Mouse (Mus musculus) liver, postnatal 0 days (tissue): ENCODE results near the gene Sh3d19. TPM values are rescaled to one million over a fixed set of nuclear protein-coding genes. Genes with fewer than 3 reads are reported as not detected.

Experiments used
- ATAC-seq: fragments of 200-750 bp; cut with Nextera tagmentation; 2 replicates; pipeline ENCODE4 v1.8.0; 2017; ENCODE audit warnings: mild to moderate bottlenecking, moderate library complexity
- DNase-seq: peaks from one replicate; pipeline ENCODE4 v3.0.0-alpha.2; 2016
- H3K27ac ChIP-seq: fragments of 300-500 bp; sonication (generic); 2 replicates; pipeline ENCODE4 v1.5.1; 2014; ENCODE audit warnings: antibody characterized with exemption, moderate library complexity, mild to moderate bottlenecking, low read depth
- H3K27me3 ChIP-seq: fragments of 300-500 bp; sonication (generic); 2 replicates; pipeline ENCODE4 v1.6.1; 2014; ENCODE audit warnings: low read length, control low read depth, mixed read lengths; ENCODE audit not compliant: insufficient read depth
- H3K36me3 ChIP-seq: fragments of 300-500 bp; sonication (generic); replicated peaks from 2 replicates; pipeline ENCODE4 v1.6.1; 2014; ENCODE audit warnings: mild to moderate bottlenecking, control low read depth, low read length, moderate library complexity, mixed read lengths; ENCODE audit not compliant: insufficient read depth
- H3K4me1 ChIP-seq: fragments of 300-500 bp; sonication (generic); 2 replicates; pipeline ENCODE4 v1.6.1; 2014; ENCODE audit warnings: antibody characterized with exemption, mild to moderate bottlenecking, control low read depth; ENCODE audit not compliant: insufficient read depth
- H3K4me2 ChIP-seq: fragments of 300-500 bp; sonication (generic); 2 replicates; pipeline ENCODE4 v1.6.1; 2014; ENCODE audit warnings: low read depth, mild to moderate bottlenecking, low read length, moderate library complexity, mixed read lengths
- H3K4me3 ChIP-seq: fragments of 300-500 bp; sonication (generic); 2 replicates; pipeline ENCODE4 v1.5.1; 2014; ENCODE audit warnings: low read depth, low read length
- H3K9ac ChIP-seq: fragments of 300-500 bp; sonication (generic); replicated peaks from 2 replicates; pipeline ENCODE4 v1.6.1; 2014; ENCODE audit warnings: mild to moderate bottlenecking, moderate library complexity
- H3K9me3 ChIP-seq: fragments of 300-500 bp; sonication (generic); 2 replicates; pipeline ENCODE4 v1.6.1; 2016; ENCODE audit warnings: mild to moderate bottlenecking, control low read depth, low read length, mixed read lengths
- CTCF ChIP-seq: sonication (generic); IDR thresholded peaks from 2 replicates; pipeline ENCODE4 v1.5.1; 2016; ENCODE audit warnings: antibody characterized with exemption, low read depth
- EP300 ChIP-seq: IDR thresholded peaks from 2 replicates; pipeline ENCODE4 v1.6.1; 2016; ENCODE audit warnings: antibody characterized with exemption, low read depth, mild to moderate bottlenecking
- WGBS: fragments of 180-500 bp; shearing (Covaris S2); extraction: QIAGEN DNeasy Blood & Tissue Kit; methylation state at CpG from one replicate; pipeline ENCODE4 v1.1.7; 2014; ENCODE audit not compliant: insufficient replicate concordance; 5-methylcytosine and 5-hydroxymethylcytosine counted together
- polyA plus RNA-seq: library from polyadenylated mRNA; unstranded; fragments of >200 nt; fragmentation: Nextera tagmentation; extraction: Ambion mirVana; gene quantifications from 2 replicates; pipeline ENCODE4 v1.2.1, GENCODE M21; 2015

Sh3d19 gene
- polyA plus RNA-seq, 1 experiment from 2014 or later: 11.4 TPM

GRCm38 (mm10) chr3:86083051-86083450 is 112.1 kb downstream of the Sh3d19 start:
- H3K4me3 ChIP-seq: no peak overlapping the region
- no peak overlapping the region for H3K27ac ChIP-seq
- no peak overlapping the region for H3K9ac ChIP-seq
- no peak for TF ChIP-seq CTCF
- TF ChIP-seq EP300: no peak
- H3K4me2 ChIP-seq: no peak overlapping the region
- DNase-seq (no peak), ATAC-seq (no peak)
- no peaks in the 10 kb centered on the region for H3K27me3 ChIP-seq
- H3K36me3 ChIP-seq: peaks cover 2% of the 10 kb centered on the region; the same call in 1 of the 2 replicates
- H3K9me3 ChIP-seq: no peaks in the 10 kb centered on the region
- H3K4me1 ChIP-seq: no peaks in the 10 kb centered on the region
- WGBS: 88% methylated on average over 8 of the region's 8 CpGs

GRCm38 (mm10) chr3:86085001-86085400 is 114.1 kb downstream of the Sh3d19 start:
- DNase-seq: no peak
- no peak for ATAC-seq
- Histone ChIP-seq H3K9ac (no peak overlapping the region), H3K4me1 (no peaks in the 10 kb centered on the region), H3K9me3 (no peaks in the 10 kb centered on the region), H3K4me2 (no peak overlapping the region), H3K27ac (no peak overlapping the region), H3K4me3 (no peak overlapping the region), H3K27me3 (no peaks in the 10 kb centered on the region), H3K36me3 (peaks cover 2% of the 10 kb centered on the region; the same call in 1 of the 2 replicates)
- TF ChIP-seq CTCF: no peak
- no peak for TF ChIP-seq EP300
- WGBS: 93% methylated on average over 19 of the region's 19 CpGs

- no peak overlapping the region for H3K9ac ChIP-seq
- ATAC-seq (no peak), DNase-seq (no peak)
- no peaks in the 10 kb centered on the region for H3K9me3 ChIP-seq
- 72% methylated on average over 3 of the region's 3 CpGs for WGBS
- no peak overlapping the region for H3K27ac ChIP-seq
- no peak overlapping the region for H3K4me3 ChIP-seq
- no peak overlapping the region for H3K4me2 ChIP-seq
- H3K36me3 ChIP-seq: peaks cover 2% of the 10 kb centered on the region; the same call in 1 of the 2 replicates
- H3K27me3 ChIP-seq: no peaks in the 10 kb centered on the region
- H3K4me1 ChIP-seq: no peaks in the 10 kb centered on the region
- TF ChIP-seq EP300 (no peak), CTCF (no peak)
Measured at GRCm38 (mm10) chr3:86087872-86088271, 117.0 kb downstream of the Sh3d19 start.

GRCm38 (mm10) chr3:86093213-86093845 is 122.4 kb downstream of the Sh3d19 start:
- Histone ChIP-seq H3K4me1 (no peaks in the 10 kb centered on the region), H3K36me3 (0 out of 2 replicates have a peak, but pooled peaks cover 2% of the 10 kb centered on the region), H3K9me3 (no peaks in the 10 kb centered on the region), H3K27me3 (no peaks in the 10 kb centered on the region), H3K4me3 (no peak overlapping the region), H3K27ac (no peak overlapping the region), H3K9ac (no peak overlapping the region), H3K4me2 (no peak overlapping the region)
- 83% methylated on average over 6 of the region's 6 CpGs for WGBS
- ATAC-seq (no peak), DNase-seq (no peak)
- TF ChIP-seq EP300 (no peak), CTCF (no peak)

DNA sequence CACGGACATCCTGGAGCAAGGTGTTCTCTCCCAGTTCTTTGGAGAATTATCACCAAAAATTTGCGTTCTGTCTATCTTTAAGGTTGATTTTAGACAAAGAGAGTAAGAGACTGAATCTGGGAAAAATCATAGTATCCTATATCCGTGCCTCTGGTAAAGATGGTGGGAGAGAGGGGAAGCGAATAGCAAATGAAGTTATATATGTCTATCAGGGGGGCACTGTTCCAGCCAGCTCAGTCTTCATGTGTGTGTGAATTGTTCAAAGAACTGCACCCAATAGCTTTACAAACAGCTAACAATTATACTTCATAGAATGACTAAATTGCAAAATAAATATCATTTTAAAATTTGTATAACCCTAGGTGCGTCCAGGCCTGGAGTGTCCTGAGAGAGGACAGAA is 123.0 kb downstream of the Sh3d19 start:
- WGBS: 83% methylated on average over 5 of the region's 5 CpGs
- Histone ChIP-seq H3K4me3 (no peak overlapping the region), H3K27me3 (no peaks in the 10 kb centered on the region), H3K27ac (no peak overlapping the region), H3K9me3 (no peaks in the 10 kb centered on the region), H3K9ac (no peak overlapping the region), H3K4me2 (no peak overlapping the region), H3K4me1 (no peaks in the 10 kb centered on the region), H3K36me3 (0 out of 2 replicates have a peak, but pooled peaks cover 2% of the 10 kb centered on the region)
- DNase-seq (no peak), ATAC-seq (no peak)
- TF ChIP-seq EP300 (no peak), CTCF (no peak)

DNA sequence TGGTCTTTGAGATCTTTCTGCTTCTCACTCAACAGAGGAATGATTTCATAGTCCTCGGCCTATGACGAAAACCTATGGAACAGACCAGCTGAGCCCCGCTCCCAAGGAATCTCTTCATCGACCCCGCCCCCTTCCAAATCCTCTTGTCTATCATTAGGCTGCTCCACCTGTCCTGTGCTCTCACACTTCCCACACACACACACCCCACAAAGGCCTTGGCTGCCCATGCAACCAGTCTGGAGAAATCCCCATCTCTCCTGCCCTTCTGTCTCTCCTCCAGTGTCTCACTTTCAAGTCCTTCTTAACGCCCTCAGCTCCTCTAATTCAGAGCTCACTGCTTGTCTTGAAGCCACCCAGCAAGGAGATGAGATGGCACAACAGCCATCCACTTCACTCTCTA is 131.0 kb downstream of the Sh3d19 start:
- Histone ChIP-seq H3K36me3 (peaks cover 12% of the 10 kb centered on the region; the same call in 1 of the 2 replicates), H3K9ac (no peak overlapping the region), H3K9me3 (no peaks in the 10 kb centered on the region), H3K4me3 (no peak overlapping the region), H3K27me3 (no peaks in the 10 kb centered on the region), H3K4me2 (no peak overlapping the region), H3K27ac (no peak overlapping the region), H3K4me1 (no peaks in the 10 kb centered on the region)
- 89% methylated on average over 6 of the region's 6 CpGs for WGBS
- ATAC-seq (no peak), DNase-seq (no peak)
- TF ChIP-seq CTCF (no peak), EP300 (no peak)
